Mouse (Mus musculus) gastrocnemius, adult 8-10 months (tissue): ENCODE measurements around the gene Ttc28. TPM values are rescaled to one million over a fixed set of nuclear protein-coding genes. Genes with fewer than 3 reads are reported as not detected.

Source experiments
- DNase-seq, 2 experiments: peaks; one replicate each; pipeline ENCODE4 v3.0.0; 2022; ENCODE audit warnings: low spot score in 2 of 2
- total RNA-seq, 4 experiments: library from RNA; stranded (reverse); gene quantifications; 2 replicates each; pipeline ENCODE4 v1.2.4; 2022

Gene Ttc28
- total RNA-seq, 4 experiments from 2014 or later, result 14.9 to 18.9 (median 15.9) TPM

GRCm38 (mm10) chr5:111162857-111163256 lies 283.3 kb downstream of the Ttc28 start:
- DNase-seq, result no peak

DNA sequence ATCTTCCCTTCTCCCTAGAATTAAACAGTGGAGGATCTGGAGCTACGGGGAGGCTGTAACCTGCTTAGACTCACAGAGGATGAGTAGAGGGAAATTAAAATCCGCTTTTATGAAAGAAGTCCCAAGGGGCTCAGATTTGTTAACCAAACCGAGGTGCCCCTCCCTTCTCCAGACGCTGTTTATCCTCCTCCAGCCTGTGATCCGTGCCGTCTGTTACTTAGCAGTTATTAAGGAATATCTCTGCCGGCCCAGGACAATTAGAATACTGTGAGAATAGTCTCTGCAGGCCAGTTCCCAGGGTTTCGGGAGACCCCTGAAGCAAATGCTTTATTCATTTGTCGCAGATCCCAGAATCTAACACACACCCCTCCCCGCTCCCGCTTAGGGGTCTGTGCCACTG lies 283.8 kb downstream of the Ttc28 start:
- DNase-seq, result no peak

DNA sequence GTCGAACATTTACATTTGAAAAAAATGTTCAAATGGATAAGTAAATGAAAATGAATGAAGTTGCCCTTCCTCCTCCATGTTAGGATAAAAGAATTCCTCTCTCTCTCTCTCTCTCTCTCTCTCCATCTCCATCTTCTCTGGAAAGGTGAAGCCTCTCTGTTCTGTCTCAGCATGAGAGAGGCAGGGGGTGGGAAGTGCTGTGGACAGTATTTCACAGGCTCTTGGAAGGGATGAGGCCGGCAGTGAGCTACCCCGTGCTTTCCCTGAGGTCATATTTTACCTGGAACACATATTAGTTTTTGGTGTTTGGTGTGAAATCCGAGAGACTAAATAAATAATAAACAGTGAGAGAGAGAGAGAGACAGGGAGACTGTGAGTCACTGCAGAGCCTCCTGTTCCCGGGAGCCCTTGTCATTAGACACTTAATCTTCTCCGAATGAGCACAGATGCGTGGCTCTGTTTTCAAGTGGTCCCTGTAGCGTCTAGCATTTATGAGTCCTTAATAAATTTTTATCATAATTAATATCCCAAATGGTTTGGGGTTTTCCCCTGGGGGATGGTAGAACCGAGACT lies 284.8 kb downstream of the Ttc28 start:
- no peak for DNase-seq

GRCm38 (mm10) chr5:111170383-111170782 lies 290.8 kb downstream of the Ttc28 start:
- DNase-seq, result no peak

GRCm38 (mm10) chr5:111175410-111175809 lies 295.8 kb downstream of the Ttc28 start:
- DNase-seq, result no peak

GRCm38 (mm10) chr5:111175842-111176241 lies 296.2 kb downstream of the Ttc28 start:
- no peak for DNase-seq

- no peak for DNase-seq
These were observed 296.8 kb downstream of the Ttc28 start for GRCm38 (mm10) chr5:111176441-111176840.

- DNase-seq, result peak in 1 of 2 experiments; percentile 23
These were observed 298.9 kb downstream of the Ttc28 start for GRCm38 (mm10) chr5:111178324-111179076.

- no peak for DNase-seq
These were observed 300.0 kb downstream of the Ttc28 start for GRCm38 (mm10) chr5:111179651-111180050.

- no peak for DNase-seq
These were observed 300.8 kb downstream of the Ttc28 start for GRCm38 (mm10) chr5:111180091-111181053.

DNA sequence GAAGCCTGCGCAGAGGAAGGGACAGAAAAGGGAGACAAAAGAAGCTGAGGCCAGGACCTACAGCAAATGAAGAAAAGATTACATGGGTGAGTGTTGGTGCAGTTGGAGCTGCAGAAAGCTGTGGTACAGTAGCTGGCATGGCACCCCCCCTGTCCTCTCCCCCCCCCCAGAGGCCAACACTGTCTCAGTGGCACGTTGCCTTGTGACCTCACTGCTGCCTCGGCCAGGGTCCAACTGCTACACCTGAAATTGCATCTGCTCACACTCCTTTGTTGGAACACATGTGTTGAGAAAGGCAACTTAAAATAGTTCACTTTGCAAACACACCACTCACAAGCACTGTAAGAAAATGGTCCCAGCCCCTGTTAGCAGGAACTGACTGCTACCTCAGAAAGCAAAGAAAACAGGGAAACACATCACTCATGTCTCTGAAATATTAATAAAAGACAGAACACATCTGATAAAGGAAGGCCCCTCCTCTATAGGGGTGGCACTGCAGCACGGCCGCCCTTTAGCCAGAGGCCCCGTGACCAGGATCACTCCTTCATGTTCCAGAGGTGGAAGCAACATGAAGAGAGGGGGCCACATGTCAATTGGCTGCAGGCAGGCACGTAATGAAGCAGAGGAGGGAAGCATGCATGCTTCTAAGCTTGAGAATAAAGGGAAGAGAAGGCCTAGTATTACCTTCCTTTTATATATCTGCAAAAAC lies 301.8 kb downstream of the Ttc28 start:
- DNase-seq, result no peak

DNA sequence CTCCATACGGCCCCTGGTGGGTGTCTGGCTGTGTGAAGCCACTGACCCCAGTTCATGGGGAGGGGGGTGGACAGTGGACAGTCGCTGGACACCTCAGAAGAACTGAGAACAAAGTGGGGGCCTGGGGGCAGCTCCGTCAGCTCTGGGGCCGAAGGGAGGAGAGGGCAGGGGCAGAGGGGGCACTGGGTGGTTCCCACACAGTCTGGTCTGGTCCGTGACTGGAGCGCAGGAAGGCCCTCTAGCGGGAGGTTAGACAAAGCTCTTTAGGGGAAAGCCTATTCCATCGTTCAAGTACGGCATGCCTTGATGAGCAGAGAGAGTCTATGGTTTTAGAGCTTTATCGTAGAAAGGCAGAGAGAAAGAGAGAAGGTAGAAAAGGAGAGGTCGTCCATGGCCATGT lies 307.0 kb downstream of the Ttc28 start:
- no peak for DNase-seq

DNA sequence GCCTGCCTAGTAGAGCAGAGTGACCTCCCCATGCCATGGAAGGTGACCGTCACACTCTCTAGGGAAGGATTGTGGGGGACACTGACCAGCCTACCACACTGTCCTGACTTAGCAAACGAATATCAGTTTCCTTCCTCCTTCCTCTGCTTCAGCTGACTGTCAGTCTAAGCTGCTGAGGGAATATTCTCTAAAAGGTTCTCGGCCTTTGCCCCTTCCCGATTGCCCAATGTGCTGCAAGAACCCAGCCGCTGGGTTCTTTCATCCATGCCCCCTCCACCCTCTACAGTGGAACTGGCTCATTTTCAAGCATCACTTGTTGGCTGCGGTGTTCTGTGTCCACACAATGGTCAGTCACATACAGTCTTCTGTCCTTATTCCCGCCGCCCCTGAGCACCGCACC lies 312.4 kb downstream of the Ttc28 start:
- DNase-seq, result no peak

DNA sequence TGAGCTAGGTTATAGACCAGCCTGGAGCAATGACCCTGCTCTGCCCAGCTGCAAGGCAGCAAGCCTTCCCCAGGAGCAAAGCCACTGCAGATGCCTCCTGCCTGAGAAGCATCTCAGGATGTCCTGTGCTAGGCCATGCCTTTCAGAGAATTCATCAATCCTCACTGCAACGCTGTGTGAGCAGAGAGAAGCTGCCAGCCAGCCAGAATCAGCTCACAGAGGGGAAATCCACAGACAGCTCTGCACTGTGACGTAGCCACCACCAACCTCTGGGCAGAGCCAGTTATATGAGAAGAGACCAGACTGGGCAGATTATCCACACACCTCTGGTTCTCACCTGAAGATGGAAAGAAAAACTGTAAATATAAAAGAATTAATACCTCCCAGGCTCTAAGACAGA lies 315.2 kb downstream of the Ttc28 start:
- DNase-seq, result no peak

GRCm38 (mm10) chr5:111195488-111196485 lies 316.2 kb downstream of the Ttc28 start:
- DNase-seq, result peak in 1 of 2 experiments; percentile 21

GRCm38 (mm10) chr5:111197727-111198126 lies 318.1 kb downstream of the Ttc28 start:
- DNase-seq, result no peak

- no peak for DNase-seq
These were observed 320.7 kb downstream of the Ttc28 start for GRCm38 (mm10) chr5:111200167-111200840.

- DNase-seq, result peak; percentile 27 to 32
These were observed 321.5 kb downstream of the Ttc28 start for GRCm38 (mm10) chr5:111200915-111201610.

DNA sequence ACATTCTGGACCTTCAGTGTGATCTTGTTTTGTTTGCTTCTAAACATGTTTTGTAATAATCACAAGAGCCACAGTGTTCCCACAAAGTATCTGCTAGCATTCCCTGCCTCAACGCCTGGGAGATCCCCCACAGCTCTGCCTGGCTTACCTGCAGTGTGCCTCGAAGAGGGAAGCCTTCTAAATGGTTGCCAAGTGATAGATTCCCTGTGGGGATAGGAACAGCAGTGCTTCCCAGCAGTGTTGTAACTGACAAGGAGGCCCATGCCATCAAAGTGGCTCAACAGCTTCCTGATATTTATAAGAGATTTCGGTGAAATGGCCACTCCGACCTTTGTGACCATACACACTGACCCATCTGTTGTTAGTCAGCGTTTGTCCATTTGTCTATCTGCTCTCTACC lies 324.6 kb downstream of the Ttc28 start:
- no peak for DNase-seq
